Mouse (Mus musculus): Measurements from ENCODE around the gene Ndufaf2. TPM values are rescaled to one million over a fixed set of nuclear protein-coding genes. Genes with fewer than 3 reads are reported as not detected.

Gene Ndufaf2
- total and polyA plus RNA-seq, 3 experiments, result 37.1 to 117 (median 51.2) TPM

GRCm38 (mm10) chr13:108127130-108127529 lies 31.3 kb downstream of the Ndufaf2 start:
- Histone ChIP-seq H3K79me2 (replicated peaks; ENCODE audit: control insufficient read depth, extremely low read depth, insufficient read depth, poor library complexity, severe bottlenecking) (no peaks in the 10 kb centered on the region; the same call in 1 of the 2 replicates), H3K27ac (ENCODE audit: insufficient read depth, low read depth) (no peak overlapping the region), H3K27me3 (replicated peaks) (no peaks in the 10 kb centered on the region), H3K4me2 (ENCODE audit: insufficient read depth, low read depth, poor library complexity, severe bottlenecking) (no peak overlapping the region), H3K4me3 (replicated peaks in 1 of 3; ENCODE audit: low read depth in 2 of 3, low read length in 2 of 3, poor library complexity in 1 of 3) (no peak overlapping the region), H3K36me3 (replicated peaks in 1 of 2; ENCODE audit: control insufficient read depth in 1 of 2, insufficient read depth in 1 of 2, low read length in 1 of 2) (peaks cover 0 to 15% of the 10 kb centered on the region in 2 experiments), H3K4me1 (ENCODE audit: control insufficient read depth in 1 of 2, insufficient read depth in 2 of 2) (peaks cover 0 to 7% of the 10 kb centered on the region in 2 experiments; a peak in 2 of 4 replicates), H3K9me3 (replicated peaks; ENCODE audit: low read length) (no peaks in the 10 kb centered on the region), H3K9ac (ENCODE audit: insufficient read depth, low read depth) (no peak overlapping the region)
- in situ Hi-C loops (cut with MboI; ENCODE audit: low pct_ligation_motif_present, low pct_unique_long_range_greater_than_20kb, low sequenced_read_pairs) (loop anchor here (25.0 kb wide), 2 partner anchors 665 to 1015 kb away; no protein-coding TSS in a partner anchor), dilution Hi-C loops (cut with MboI; ENCODE audit: extremely low pct_ligation_motif_present, extremely low pct_unique_long_range_greater_than_20kb, low sequenced_read_pairs) (no loop called here)
- TF ChIP-seq HCFC1 (IDR thresholded peaks at IDR 0.05; ENCODE audit: low read depth, low read length) (no peak), CHD1 (IDR thresholded peaks at IDR 0.05; ENCODE audit: low read depth, low read length) (no peak), ZNF384 (IDR thresholded peaks at IDR 0.05; ENCODE audit: low read depth, low read length) (peak; percentile 44; the same call in 1 of the 2 replicates), RAD21 (IDR thresholded peaks at IDR 0.05; ENCODE audit: low read depth, low read length) (peak; percentile 53), POLR2A (IDR thresholded peaks at IDR 0.05; ENCODE audit: low read depth, low read length) (no peak), IRF4 (IDR thresholded peaks at IDR 0.05; ENCODE audit: low read depth, low read length) (0 out of 2 replicates have a peak, but pooled peaks have one; percentile 18), E2F4 (IDR thresholded peaks at IDR 0.05; ENCODE audit: insufficient replicate concordance, low read depth, low read length) (no peak), ETS1 (conservative IDR thresholded peaks at IDR 0.05; ENCODE audit: low read depth, low read length) (no peak), GABPA (IDR thresholded peaks at IDR 0.05; ENCODE audit: insufficient replicate concordance, low read depth, low read length) (no peak), KAT2A (IDR thresholded peaks at IDR 0.05; ENCODE audit: insufficient replicate concordance, low read length) (no peak), MXI1 (IDR thresholded peaks at IDR 0.05; ENCODE audit: low read depth, low read length) (no peak), USF1 (IDR thresholded peaks at IDR 0.05; ENCODE audit: low read depth, low read length) (no peak), MEF2A (IDR thresholded peaks at IDR 0.05; ENCODE audit: borderline replicate concordance, low read depth, low read length) (no peak), SMC3 (IDR thresholded peaks at IDR 0.05; ENCODE audit: low read depth, low read length) (peak; percentile 59), CTCF (conservative IDR thresholded peaks at IDR 0.05 in 1 of 2, IDR thresholded peaks at IDR 0.05 in 1 of 2; ENCODE audit: low read depth in 2 of 2, low read length in 2 of 2) (peak; percentile 72 to 73), TCF12 (IDR thresholded peaks at IDR 0.05; ENCODE audit: low read depth, low read length) (no peak), ZC3H11A (IDR thresholded peaks at IDR 0.05; ENCODE audit: low read depth, low read length) (no peak), UBTF (IDR thresholded peaks at IDR 0.05; ENCODE audit: low read depth, low read length) (no peak), MAZ (IDR thresholded peaks at IDR 0.05; ENCODE audit: low read depth, low read length) (0 out of 2 replicates have a peak, but pooled peaks have one; percentile 22), TBP (conservative IDR thresholded peaks at IDR 0.05; ENCODE audit: low read depth, low read length) (no peak), MAFK (IDR thresholded peaks at IDR 0.05; ENCODE audit: insufficient replicate concordance, low read length) (no peak), EP300 (IDR thresholded peaks at IDR 0.05; ENCODE audit: low read length) (no peak), RCOR1 (conservative IDR thresholded peaks at IDR 0.05; ENCODE audit: low read depth, low read length) (no peak)
- DNase-seq (ENCODE audit: extremely low read depth), result peak; percentile 70

All from CH12.LX (cell line).